Mouse (Mus musculus) neural tube, embryonic 14.5 days (tissue): ENCODE data around the gene Cenpv. TPM values are rescaled to one million over a fixed set of nuclear protein-coding genes. Genes with fewer than 3 reads are reported as not detected.

Experiments
- ATAC-seq: fragments of 200-750 bp; cut with Nextera tagmentation; 2 replicates; pipeline ENCODE4 v1.8.0; 2017; ENCODE audit warnings: low read depth, mild to moderate bottlenecking, moderate TSS enrichment, moderate library complexity
- H3K27ac ChIP-seq: fragments of 300-500 bp; sonication (generic); 2 replicates; pipeline ENCODE4 v1.5.1; 2014; ENCODE audit warnings: low read depth, mild to moderate bottlenecking, control low read depth, low read length, moderate library complexity, mixed read lengths
- H3K27me3 ChIP-seq: fragments of 300-500 bp; sonication (generic); 2 replicates; pipeline ENCODE4 v1.6.1; 2014; ENCODE audit warnings: low read length; ENCODE audit not compliant: control insufficient read depth, insufficient read depth
- H3K36me3 ChIP-seq: fragments of 300-500 bp; sonication (generic); 2 replicates; pipeline ENCODE4 v1.6.1; 2014; ENCODE audit warnings: low read length, mixed read lengths; ENCODE audit not compliant: control insufficient read depth, insufficient read depth
- H3K4me1 ChIP-seq: fragments of 300-500 bp; sonication (generic); 2 replicates; pipeline ENCODE4 v1.6.1; 2014; ENCODE audit warnings: low read length; ENCODE audit not compliant: control insufficient read depth, insufficient read depth
- H3K4me2 ChIP-seq: fragments of 300-500 bp; sonication (generic); 2 replicates; pipeline ENCODE4 v1.6.1; 2014; ENCODE audit warnings: mild to moderate bottlenecking, low read depth, low read length, control low read depth
- H3K4me3 ChIP-seq: fragments of 300-500 bp; sonication (generic); 2 replicates; pipeline ENCODE4 v1.5.1; 2014; ENCODE audit warnings: low read depth, low read length, control low read depth, mixed read lengths
- H3K9ac ChIP-seq: fragments of 300-500 bp; sonication (generic); replicated peaks from 2 replicates; pipeline ENCODE4 v1.6.1; 2014; ENCODE audit warnings: low read depth, mild to moderate bottlenecking, control low read depth, low read length, mixed read lengths
- H3K9me3 ChIP-seq: fragments of 300-500 bp; sonication (generic); 2 replicates; pipeline ENCODE4 v1.6.1; 2016; ENCODE audit warnings: low read length; ENCODE audit not compliant: control insufficient read depth
- WGBS: fragments of 180-500 bp; shearing (Covaris S2); extraction: QIAGEN DNeasy Blood & Tissue Kit; methylation state at CpG from one replicate; pipeline ENCODE4 v1.1.7; 2014; 5-methylcytosine and 5-hydroxymethylcytosine counted together
- polyA plus RNA-seq: library from polyadenylated mRNA; unstranded; fragments of >200 nt; fragmentation: Nextera tagmentation; extraction: Ambion mirVana; gene quantifications from 2 replicates; pipeline ENCODE4 v1.2.1, GENCODE M21; 2014

The Cenpv gene
- polyA plus RNA-seq, 1 experiment from 2014 or later = 73.1 TPM

DNA sequence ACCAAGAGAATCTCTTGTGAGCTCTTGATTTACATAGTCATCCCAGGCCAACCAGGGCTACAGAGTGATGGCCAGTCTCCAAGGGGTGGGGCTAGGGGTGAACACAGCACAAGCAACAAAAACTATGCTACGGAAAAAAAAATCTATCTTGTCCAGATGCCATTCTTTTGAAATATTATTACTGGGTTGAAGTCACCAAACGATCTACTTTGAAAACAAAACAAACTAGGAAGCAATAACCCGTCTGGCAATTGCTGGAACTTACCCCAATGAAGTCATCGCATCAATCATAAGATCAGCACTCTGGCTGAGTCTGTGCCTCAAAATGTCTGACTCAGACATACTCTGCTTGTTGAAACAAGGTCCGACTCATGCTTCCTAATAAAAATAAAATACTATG is 10.7 kb upstream of the Cenpv start:
- WGBS = 13% methylated on average over 5 of the region's 5 CpGs
- Histone ChIP-seq H3K36me3 (peaks cover 10% of the 10 kb centered on the region), H3K27ac (peak overlapping the region; percentile 100), H3K27me3 (no peaks in the 10 kb centered on the region), H3K4me3 (peak overlapping the region; percentile 77), H3K9ac (peak overlapping the region; percentile 95), H3K9me3 (no peaks in the 10 kb centered on the region), H3K4me1 (peaks cover 25% of the 10 kb centered on the region), H3K4me2 (peak overlapping the region; percentile 99)
- ATAC-seq = no peak

GRCm38 (mm10) chr11:62543991-62544390 is 4.9 kb upstream of the Cenpv start:
- Histone ChIP-seq H3K27ac (no peak overlapping the region), H3K27me3 (no peaks in the 10 kb centered on the region), H3K4me2 (no peak overlapping the region), H3K4me1 (peaks cover 5% of the 10 kb centered on the region), H3K9me3 (no peaks in the 10 kb centered on the region), H3K36me3 (no peaks in the 10 kb centered on the region), H3K4me3 (no peak overlapping the region), H3K9ac (no peak overlapping the region)
- 89% methylated on average over 3 of the region's 3 CpGs for WGBS
- ATAC-seq = no peak

- no peak overlapping the region for H3K4me2 ChIP-seq
- no peak overlapping the region for H3K27ac ChIP-seq
- peaks cover 11% of the 10 kb centered on the region for H3K4me1 ChIP-seq
- no peak overlapping the region for H3K9ac ChIP-seq
- no peak overlapping the region for H3K4me3 ChIP-seq
- 86% methylated on average over 8 of the region's 8 CpGs for WGBS
- H3K9me3 ChIP-seq = no peaks in the 10 kb centered on the region
- ATAC-seq = no peak
- no peaks in the 10 kb centered on the region for H3K27me3 ChIP-seq
- H3K36me3 ChIP-seq = no peaks in the 10 kb centered on the region
These were observed 2.5 kb upstream of the Cenpv start for GRCm38 (mm10) chr11:62541581-62541980.

GRCm38 (mm10) chr11:62540969-62541368 is 1.9 kb upstream of the Cenpv start:
- Histone ChIP-seq H3K36me3 (no peaks in the 10 kb centered on the region), H3K4me3 (no peak overlapping the region), H3K4me1 (peaks cover 11% of the 10 kb centered on the region), H3K4me2 (no peak overlapping the region), H3K27ac (no peak overlapping the region), H3K27me3 (no peaks in the 10 kb centered on the region), H3K9ac (no peak overlapping the region), H3K9me3 (no peaks in the 10 kb centered on the region)
- WGBS = 48% methylated on average over 2 of the region's 2 CpGs
- ATAC-seq = no peak

GRCm38 (mm10) chr11:62540167-62540566 is 1.1 kb upstream of the Cenpv start:
- no peak for ATAC-seq
- Histone ChIP-seq H3K9ac (no peak overlapping the region), H3K9me3 (no peaks in the 10 kb centered on the region), H3K27ac (no peak overlapping the region), H3K4me3 (no peak overlapping the region), H3K4me1 (peaks cover 11% of the 10 kb centered on the region), H3K36me3 (no peaks in the 10 kb centered on the region), H3K27me3 (no peaks in the 10 kb centered on the region), H3K4me2 (no peak overlapping the region)
- 88% methylated on average over 7 of the region's 7 CpGs for WGBS

DNA sequence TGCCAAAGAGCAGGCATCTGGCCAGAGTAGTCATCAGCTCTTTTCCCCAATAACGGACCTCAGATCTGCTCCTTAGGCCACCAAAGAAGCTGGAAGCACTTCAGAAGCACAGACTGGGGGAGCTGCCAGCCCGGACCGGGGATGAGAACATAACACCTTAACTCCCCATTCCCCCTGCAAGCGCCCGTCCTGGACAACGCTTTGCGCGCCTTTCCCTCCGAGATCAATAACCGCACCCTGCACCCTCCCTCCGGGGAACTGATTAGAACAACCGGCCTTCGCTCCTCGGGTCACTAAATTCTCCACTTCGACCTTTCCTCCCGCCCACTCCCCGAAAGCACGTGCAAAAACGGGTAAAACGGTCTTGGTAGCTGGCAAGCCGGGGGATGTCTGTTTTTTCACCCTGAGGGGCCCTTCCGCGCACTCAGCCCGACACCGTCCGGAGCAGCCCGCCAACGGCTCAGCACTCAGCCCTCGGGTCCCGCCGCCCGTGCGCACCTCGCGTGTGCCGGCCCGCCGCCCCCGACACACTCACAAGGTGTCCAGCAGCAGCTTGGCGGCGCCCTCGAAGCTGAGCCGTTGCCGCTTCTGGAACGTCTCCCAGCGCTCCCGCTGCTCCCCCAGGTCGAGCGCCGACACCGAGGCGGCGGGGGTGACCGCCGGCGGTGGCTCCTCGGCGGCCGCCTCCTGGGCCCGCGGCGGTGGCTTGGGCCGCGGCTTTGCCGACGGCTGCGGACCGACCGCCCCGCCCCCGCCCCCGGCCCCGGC is 556 bp downstream of the Cenpv start:
- H3K27me3 ChIP-seq = no peaks in the 10 kb centered on the region
- ATAC-seq = peak; percentile 79

DNA sequence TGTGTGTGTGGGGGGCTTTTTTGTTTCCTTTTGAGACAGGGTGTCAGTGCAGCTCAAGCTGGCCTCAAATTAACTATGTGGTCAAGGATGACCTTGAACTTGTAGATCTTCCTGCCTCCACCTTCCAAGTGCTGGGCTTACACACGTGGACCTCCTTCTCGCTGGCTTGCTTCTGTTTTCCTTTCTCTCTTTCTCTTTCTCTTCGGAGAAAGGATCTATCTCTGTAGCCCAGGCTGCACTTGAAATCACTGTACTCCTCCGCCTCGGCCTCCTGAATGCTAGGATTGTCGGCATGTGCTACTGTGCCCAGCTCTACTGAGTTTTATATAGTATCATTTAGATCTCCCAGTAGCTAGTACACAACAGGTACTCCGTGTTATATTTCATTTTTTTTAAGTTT is 1.5 kb downstream of the Cenpv start:
- Histone ChIP-seq H3K4me1 (peaks cover 11% of the 10 kb centered on the region), H3K9me3 (no peaks in the 10 kb centered on the region), H3K4me3 (peak overlapping the region; percentile 85), H3K9ac (peak overlapping the region; percentile 39; the same call in 1 of the 2 replicates), H3K4me2 (peak overlapping the region; percentile 81), H3K27ac (no peak overlapping the region), H3K27me3 (no peaks in the 10 kb centered on the region), H3K36me3 (peaks cover 2% of the 10 kb centered on the region)
- WGBS = 14% methylated on average over 7 of the region's 7 CpGs
- no peak for ATAC-seq

More for the DNA sequence above, 556 bp downstream of the Cenpv start:
- H3K9me3 ChIP-seq = no peaks in the 10 kb centered on the region
- H3K36me3 ChIP-seq = no peaks in the 10 kb centered on the region; the same call in none of the 2 replicates
- under 1% methylated on average over 62 of the region's 73 CpGs for WGBS
- H3K4me3 ChIP-seq = peak overlapping the region; percentile 85
- H3K4me2 ChIP-seq = peak overlapping the region; percentile 81
- H3K9ac ChIP-seq = peak overlapping the region; percentile 95
- peaks cover 11% of the 10 kb centered on the region for H3K4me1 ChIP-seq
- H3K27ac ChIP-seq = peak overlapping the region; percentile 80

GRCm38 (mm10) chr11:62537089-62537488 is 2.0 kb downstream of the Cenpv start:
- Histone ChIP-seq H3K36me3 (peaks cover 3% of the 10 kb centered on the region), H3K9me3 (no peaks in the 10 kb centered on the region), H3K4me3 (peak overlapping the region; percentile 85), H3K27ac (no peak overlapping the region), H3K4me1 (peaks cover 11% of the 10 kb centered on the region), H3K9ac (peak overlapping the region; percentile 39; the same call in 1 of the 2 replicates), H3K27me3 (no peaks in the 10 kb centered on the region), H3K4me2 (peak overlapping the region; percentile 81)
- WGBS = 86% methylated on average over 8 of the region's 8 CpGs
- no peak for ATAC-seq

DNA sequence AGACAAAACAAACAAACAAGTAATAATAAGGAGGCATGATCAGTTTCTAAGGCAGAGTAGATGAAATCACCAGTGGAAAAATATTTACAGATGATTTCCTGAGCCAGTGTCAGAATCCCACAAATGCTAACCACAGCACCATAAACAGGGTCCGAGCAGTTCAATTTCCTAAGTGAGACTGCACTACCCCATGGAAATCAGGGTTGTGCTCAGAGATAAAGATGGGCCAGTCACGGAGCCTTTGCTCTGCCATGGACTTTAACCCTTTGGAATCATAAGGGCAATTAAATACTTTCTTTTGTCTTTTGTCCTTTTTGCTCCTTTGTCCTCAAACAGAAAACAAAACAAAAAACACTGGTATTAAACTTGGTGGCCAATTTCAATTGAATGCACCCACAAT is 16.8 kb downstream of the Cenpv start:
- 65% methylated on average over 2 of the region's 2 CpGs for WGBS
- Histone ChIP-seq H3K36me3 (no peaks in the 10 kb centered on the region; the same call in 1 of the 2 replicates), H3K27me3 (no peaks in the 10 kb centered on the region), H3K27ac (no peak overlapping the region), H3K4me2 (no peak overlapping the region), H3K4me3 (no peak overlapping the region), H3K9ac (no peak overlapping the region), H3K9me3 (no peaks in the 10 kb centered on the region), H3K4me1 (no peaks in the 10 kb centered on the region)
- no peak for ATAC-seq
